Mouse (Mus musculus) left cerebral cortex, adult 9 months (tissue): ENCODE data around the gene Slc19a2.
"Not testable (repeated sequence)": the region's sequence is repeated elsewhere in the genome, so short reads cannot be mapped to it uniquely, and the experiment has no call there.

ENCODE experiments used
- DNase-seq, 2 experiments: peaks; one replicate each; pipeline ENCODE4 v3.0.0; 2022; ENCODE audit warnings: low spot score in 2 of 2

Slc19a2 gene

GRCm38 (mm10) chr1:164248465-164249331 lies at the start of gene Slc19a2:
Gene Slc19a2 (plus strand): TSS chr1:164249046.
- peak; percentile 90 to 98 for DNase-seq

GRCm38 (mm10) chr1:164199551-164199950 lies 49.3 kb upstream of the Slc19a2 start:
- DNase-seq = no peak

- no peak for DNase-seq
Measured at GRCm38 (mm10) chr1:164208437-164208836, 40.4 kb upstream of the Slc19a2 start.

GRCm38 (mm10) chr1:164210899-164211298 lies 37.9 kb upstream of the Slc19a2 start:
- no peak for DNase-seq

GRCm38 (mm10) chr1:164212686-164213085 lies 36.2 kb upstream of the Slc19a2 start:
- no peak for DNase-seq

GRCm38 (mm10) chr1:164214190-164214589 lies 34.7 kb upstream of the Slc19a2 start:
- no peak for DNase-seq

GRCm38 (mm10) chr1:164215097-164215496 lies 33.7 kb upstream of the Slc19a2 start:
- no peak for DNase-seq

- DNase-seq = no peak
Measured at GRCm38 (mm10) chr1:164215540-164215939, 33.3 kb upstream of the Slc19a2 start.

GRCm38 (mm10) chr1:164217791-164218685 lies 30.8 kb upstream of the Slc19a2 start:
- DNase-seq = peak in 1 of 2 experiments; percentile 32

GRCm38 (mm10) chr1:164220261-164220660 lies 28.6 kb upstream of the Slc19a2 start:
- no peak for DNase-seq

- no peak for DNase-seq
Measured at GRCm38 (mm10) chr1:164223089-164223488, 25.8 kb upstream of the Slc19a2 start.

- DNase-seq = not testable (repeated sequence)
Measured at GRCm38 (mm10) chr1:164231937-164232570, 16.8 kb upstream of the Slc19a2 start.

GRCm38 (mm10) chr1:164233447-164233846 lies 15.4 kb upstream of the Slc19a2 start:
- DNase-seq = no peak

GRCm38 (mm10) chr1:164235078-164235477 lies 13.8 kb upstream of the Slc19a2 start:
- DNase-seq = no peak

- no peak for DNase-seq
Measured at GRCm38 (mm10) chr1:164236078-164236477, 12.8 kb upstream of the Slc19a2 start.

- DNase-seq = no peak
Measured at GRCm38 (mm10) chr1:164241494-164241893, 7.4 kb upstream of the Slc19a2 start.

- no peak for DNase-seq
Measured at GRCm38 (mm10) chr1:164242809-164243208, 6.0 kb upstream of the Slc19a2 start.

- DNase-seq = no peak
Measured at GRCm38 (mm10) chr1:164247442-164247841, 1.4 kb upstream of the Slc19a2 start.

- DNase-seq = no peak
Measured at GRCm38 (mm10) chr1:164247971-164248370, 875 bp upstream of the Slc19a2 start.

- peak in 1 of 2 experiments; percentile 31 for DNase-seq
Measured at GRCm38 (mm10) chr1:164249332-164249711, 476 bp downstream of the Slc19a2 start.

GRCm38 (mm10) chr1:164250391-164251150 lies 1.7 kb downstream of the Slc19a2 start:
- no peak for DNase-seq
